Mouse (Mus musculus): ENCODE results near the gene Opa3. TPM values are rescaled to one million over a fixed set of nuclear protein-coding genes. Genes with fewer than 3 reads are reported as not detected.

The Opa3 gene
- polyA plus RNA-seq, 1 experiment: 27.5 TPM

DNA sequence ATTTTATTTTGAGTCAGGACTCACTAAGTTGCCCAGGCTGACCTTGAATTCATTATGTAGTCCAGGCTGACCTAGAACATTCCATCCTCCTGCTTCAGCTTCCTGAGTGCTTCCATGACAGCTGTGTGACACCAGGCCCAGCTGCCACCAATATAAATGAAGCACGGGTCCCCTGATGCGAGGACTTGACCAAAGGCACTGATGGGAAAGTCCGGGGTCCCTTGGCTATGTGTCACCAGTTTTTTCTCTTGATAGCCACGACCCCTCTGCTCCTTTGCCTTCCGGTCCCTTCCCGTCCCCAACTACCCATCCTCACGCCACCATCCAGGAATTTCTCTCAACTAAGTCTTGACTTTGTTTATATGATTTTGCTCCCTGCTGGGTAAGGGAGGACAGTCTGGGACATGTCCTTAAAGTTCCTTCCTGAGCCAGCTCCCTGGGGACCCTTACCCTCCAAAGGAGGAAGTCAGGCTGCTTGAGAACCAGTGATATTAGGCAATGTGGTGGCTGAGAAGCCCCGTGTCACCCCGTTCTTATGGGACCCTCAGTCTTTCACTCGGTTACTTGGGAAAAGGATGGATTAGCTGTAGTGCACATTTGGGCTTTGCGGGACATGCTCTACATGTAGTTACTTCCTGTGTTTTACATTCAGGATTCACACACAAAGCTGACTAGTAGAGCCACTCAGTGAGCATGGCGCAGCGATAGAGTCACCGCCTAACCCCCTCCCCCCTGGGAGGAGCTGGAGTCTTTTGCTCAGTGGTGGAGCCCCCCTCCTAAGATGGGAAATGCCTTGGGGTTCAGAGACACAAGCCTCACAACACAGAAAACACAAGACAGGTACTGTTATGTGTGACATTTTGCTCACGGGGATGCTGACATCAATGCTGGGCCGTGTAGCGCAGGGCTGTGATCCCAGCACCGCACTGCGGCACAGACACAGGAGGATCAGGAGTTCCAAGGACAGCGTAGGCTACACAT, 1.0 kb upstream of the Opa3 start:
- H3K27me3 ChIP-seq (ENCODE audit: control insufficient read depth, insufficient read depth, insufficient read length): no peaks in the 10 kb centered on the region
- H3K36me3 ChIP-seq (ENCODE audit: control insufficient read depth, insufficient read depth): no peaks in the 10 kb centered on the region
- no peak for TF ChIP-seq CEBPB (IDR thresholded peaks at IDR 0.05; ENCODE audit: low read depth)
- TF ChIP-seq MYOD1 (IDR thresholded peaks at IDR 0.05; ENCODE audit: control insufficient read depth, insufficient read length, low read depth): no peak
- TF ChIP-seq MAX (IDR thresholded peaks at IDR 0.05): no peak
- TF ChIP-seq FOSL1 (IDR thresholded peaks at IDR 0.05; ENCODE audit: insufficient read depth, low read length, poor library complexity, severe bottlenecking): no peak
- no peak for TF ChIP-seq USF1 (IDR thresholded peaks at IDR 0.05; ENCODE audit: low read depth)
- no peak for TF ChIP-seq CTCF (IDR thresholded peaks at IDR 0.05; ENCODE audit: control insufficient read depth, insufficient read depth, insufficient read length)
- no peak for TF ChIP-seq MYOG (IDR thresholded peaks at IDR 0.05; ENCODE audit: control insufficient read depth, extremely low read depth, insufficient read length)
- peaks cover 34% of the 10 kb centered on the region for H3K79me2 ChIP-seq (ENCODE audit: control insufficient read depth, insufficient read depth)
- H3K4me3 ChIP-seq (ENCODE audit: insufficient read depth, poor library complexity, severe bottlenecking): peak overlapping the region; percentile 36
- peak overlapping the region; percentile 56 for H3ac ChIP-seq (ENCODE audit: control insufficient read depth, insufficient read length, low read depth)
- H3K79me3 ChIP-seq (ENCODE audit: low read depth): peaks cover 26% of the 10 kb centered on the region

DNA sequence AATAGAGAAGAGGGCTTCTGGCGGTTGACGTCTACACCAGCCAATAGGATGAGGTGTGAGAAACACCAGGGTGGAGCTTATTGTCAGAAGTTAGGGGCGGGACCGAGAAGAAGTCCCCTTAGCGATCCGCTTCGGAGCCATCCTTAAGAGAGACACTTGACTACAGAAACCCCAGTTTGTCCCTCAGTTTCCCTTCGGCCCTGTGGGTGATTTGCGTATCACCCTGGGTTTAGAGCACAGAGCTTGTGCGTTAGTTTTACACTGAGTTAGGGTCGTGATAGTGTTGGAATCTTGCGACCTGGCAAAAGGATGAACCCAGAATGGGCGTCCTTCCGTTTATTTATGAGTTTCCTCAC, 637 bp downstream of the Opa3 start:
- Histone ChIP-seq H3ac (ENCODE audit: control insufficient read depth, insufficient read length, low read depth) (peak overlapping the region; percentile 85), H3K79me2 (ENCODE audit: control insufficient read depth, insufficient read depth) (peaks cover 51% of the 10 kb centered on the region), H3K4me3 (ENCODE audit: insufficient read depth, poor library complexity, severe bottlenecking) (peak overlapping the region; percentile 44), H3K79me3 (ENCODE audit: low read depth) (peaks cover 38% of the 10 kb centered on the region), H3K36me3 (ENCODE audit: control insufficient read depth, insufficient read depth) (no peaks in the 10 kb centered on the region), H3K27me3 (ENCODE audit: control insufficient read depth, insufficient read depth, insufficient read length) (no peaks in the 10 kb centered on the region)
- TF ChIP-seq MYOD1 (IDR thresholded peaks at IDR 0.05; ENCODE audit: control insufficient read depth, insufficient read length, low read depth) (no peak), MAX (IDR thresholded peaks at IDR 0.05) (no peak), CEBPB (IDR thresholded peaks at IDR 0.05; ENCODE audit: low read depth) (no peak), FOSL1 (IDR thresholded peaks at IDR 0.05; ENCODE audit: insufficient read depth, low read length, poor library complexity, severe bottlenecking) (no peak), CTCF (IDR thresholded peaks at IDR 0.05; ENCODE audit: control insufficient read depth, insufficient read depth, insufficient read length) (no peak), USF1 (IDR thresholded peaks at IDR 0.05; ENCODE audit: low read depth) (no peak), MYOG (IDR thresholded peaks at IDR 0.05; ENCODE audit: control insufficient read depth, extremely low read depth, insufficient read length) (no peak)

GRCm38 (mm10) chr7:19229404-19229803, 1.3 kb downstream of the Opa3 start:
- no peaks in the 10 kb centered on the region for H3K36me3 ChIP-seq (ENCODE audit: control insufficient read depth, insufficient read depth)

GRCm38 (mm10) chr7:19230041-19230580, 2.0 kb downstream of the Opa3 start:
- no peak for TF ChIP-seq MAX (IDR thresholded peaks at IDR 0.05)
- no peak for TF ChIP-seq CEBPB (IDR thresholded peaks at IDR 0.05; ENCODE audit: low read depth)
- TF ChIP-seq MYOD1 (IDR thresholded peaks at IDR 0.05; ENCODE audit: control insufficient read depth, insufficient read length, low read depth): no peak
- TF ChIP-seq CTCF (IDR thresholded peaks at IDR 0.05; ENCODE audit: control insufficient read depth, insufficient read depth, insufficient read length): no peak
- no peak for TF ChIP-seq FOSL1 (IDR thresholded peaks at IDR 0.05; ENCODE audit: insufficient read depth, low read length, poor library complexity, severe bottlenecking)
- no peak for TF ChIP-seq MYOG (IDR thresholded peaks at IDR 0.05; ENCODE audit: control insufficient read depth, extremely low read depth, insufficient read length)
- TF ChIP-seq USF1 (IDR thresholded peaks at IDR 0.05; ENCODE audit: low read depth): no peak
- H3K27me3 ChIP-seq (ENCODE audit: control insufficient read depth, insufficient read depth, insufficient read length): no peaks in the 10 kb centered on the region
- no peak overlapping the region for H3K4me3 ChIP-seq (ENCODE audit: insufficient read depth, poor library complexity, severe bottlenecking)
- no peaks in the 10 kb centered on the region for H3K36me3 ChIP-seq (ENCODE audit: control insufficient read depth, insufficient read depth)
- no peak overlapping the region for H3ac ChIP-seq (ENCODE audit: control insufficient read depth, insufficient read length, low read depth)
- peaks cover 44% of the 10 kb centered on the region for H3K79me3 ChIP-seq (ENCODE audit: low read depth)
- peaks cover 64% of the 10 kb centered on the region for H3K79me2 ChIP-seq (ENCODE audit: control insufficient read depth, insufficient read depth)

More at GRCm38 (mm10) chr7:19229404-19229803, 1.3 kb downstream of the Opa3 start:
- Histone ChIP-seq H3K4me3 (ENCODE audit: insufficient read depth, poor library complexity, severe bottlenecking) (peak overlapping the region; percentile 44), H3K79me3 (ENCODE audit: low read depth) (peaks cover 42% of the 10 kb centered on the region), H3K27me3 (ENCODE audit: control insufficient read depth, insufficient read depth, insufficient read length) (no peaks in the 10 kb centered on the region), H3ac (ENCODE audit: control insufficient read depth, insufficient read length, low read depth) (peak overlapping the region; percentile 85), H3K79me2 (ENCODE audit: control insufficient read depth, insufficient read depth) (peaks cover 57% of the 10 kb centered on the region)
- no peak for TF ChIP-seq MAX (IDR thresholded peaks at IDR 0.05)
- no peak for TF ChIP-seq USF1 (IDR thresholded peaks at IDR 0.05; ENCODE audit: low read depth)
- TF ChIP-seq FOSL1 (IDR thresholded peaks at IDR 0.05; ENCODE audit: insufficient read depth, low read length, poor library complexity, severe bottlenecking): no peak
- TF ChIP-seq CTCF (IDR thresholded peaks at IDR 0.05; ENCODE audit: control insufficient read depth, insufficient read depth, insufficient read length): no peak
- no peak for TF ChIP-seq CEBPB (IDR thresholded peaks at IDR 0.05; ENCODE audit: low read depth)
- TF ChIP-seq MYOD1 (IDR thresholded peaks at IDR 0.05; ENCODE audit: control insufficient read depth, insufficient read length, low read depth): no peak
- no peak for TF ChIP-seq MYOG (IDR thresholded peaks at IDR 0.05; ENCODE audit: control insufficient read depth, extremely low read depth, insufficient read length)

DNA sequence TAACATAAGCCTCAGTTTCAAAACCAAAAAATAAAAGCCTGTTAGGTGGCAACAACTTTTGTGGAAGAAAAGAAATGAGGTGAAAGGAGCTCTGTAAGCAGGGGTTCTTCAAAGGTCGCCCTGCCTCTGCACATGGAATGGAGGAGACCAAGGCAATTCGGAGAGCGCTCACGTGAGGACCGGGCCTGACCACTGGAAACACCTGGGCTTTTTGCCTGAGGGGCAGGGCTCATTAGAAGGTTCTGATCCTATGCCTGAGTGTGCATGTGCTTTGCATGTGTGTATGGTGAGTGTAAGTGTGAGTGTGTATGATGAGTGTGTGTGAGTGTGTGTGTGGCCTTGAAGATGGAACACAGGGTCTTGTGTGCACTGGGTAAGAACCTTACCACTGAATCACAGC, 2.8 kb downstream of the Opa3 start:
- no peak for TF ChIP-seq CTCF (IDR thresholded peaks at IDR 0.05; ENCODE audit: control insufficient read depth, insufficient read depth, insufficient read length)
- TF ChIP-seq USF1 (IDR thresholded peaks at IDR 0.05; ENCODE audit: low read depth): no peak
- TF ChIP-seq MYOD1 (IDR thresholded peaks at IDR 0.05; ENCODE audit: control insufficient read depth, insufficient read length, low read depth): no peak
- TF ChIP-seq MAX (IDR thresholded peaks at IDR 0.05): no peak
- TF ChIP-seq CEBPB (IDR thresholded peaks at IDR 0.05; ENCODE audit: low read depth): no peak
- TF ChIP-seq FOSL1 (IDR thresholded peaks at IDR 0.05; ENCODE audit: insufficient read depth, low read length, poor library complexity, severe bottlenecking): no peak
- no peak for TF ChIP-seq MYOG (IDR thresholded peaks at IDR 0.05; ENCODE audit: control insufficient read depth, extremely low read depth, insufficient read length)
- Histone ChIP-seq H3K4me3 (ENCODE audit: insufficient read depth, poor library complexity, severe bottlenecking) (no peak overlapping the region), H3ac (ENCODE audit: control insufficient read depth, insufficient read length, low read depth) (no peak overlapping the region), H3K79me2 (ENCODE audit: control insufficient read depth, insufficient read depth) (peaks cover 72% of the 10 kb centered on the region), H3K79me3 (ENCODE audit: low read depth) (peaks cover 48% of the 10 kb centered on the region), H3K27me3 (ENCODE audit: control insufficient read depth, insufficient read depth, insufficient read length) (no peaks in the 10 kb centered on the region), H3K36me3 (ENCODE audit: control insufficient read depth, insufficient read depth) (no peaks in the 10 kb centered on the region)
